Mouse (Mus musculus) lung, postnatal 0 days (tissue): ENCODE data around the gene Trip12. TPM values are rescaled to one million over a fixed set of nuclear protein-coding genes. Genes with fewer than 3 reads are reported as not detected.
A peak's percentile ranks its signal among the peaks of the same experiment; 100 is the strongest.

ENCODE experiments used
- ATAC-seq: fragments of 200-750 bp; cut with Nextera tagmentation; 2 replicates; pipeline ENCODE4 v1.8.0; 2017; ENCODE audit warnings: moderate library complexity
- DNase-seq: peaks from one replicate; pipeline ENCODE4 v3.0.0-alpha.2; 2016; ENCODE audit warnings: low spot score
- H3K27ac ChIP-seq: fragments of 300-500 bp; sonication (generic); 2 replicates; pipeline ENCODE4 v1.5.1; 2014; ENCODE audit warnings: antibody characterized with exemption, mild to moderate bottlenecking, low read length, mixed read lengths
- H3K27me3 ChIP-seq: fragments of 300-500 bp; sonication (generic); replicated peaks from 2 replicates; pipeline ENCODE4 v1.6.1; 2014; ENCODE audit warnings: low read length, mixed read lengths; ENCODE audit not compliant: insufficient read depth
- H3K36me3 ChIP-seq: fragments of 300-500 bp; sonication (generic); 2 replicates; pipeline ENCODE4 v1.6.1; 2014; ENCODE audit warnings: low read length, mixed read lengths; ENCODE audit not compliant: insufficient read depth
- H3K4me1 ChIP-seq: fragments of 300-500 bp; sonication (generic); 2 replicates; pipeline ENCODE4 v1.6.1; 2014; ENCODE audit warnings: antibody characterized with exemption, low read depth, low read length, mixed read lengths; ENCODE audit not compliant: insufficient read depth
- H3K4me2 ChIP-seq: fragments of 300-500 bp; sonication (generic); replicated peaks from 2 replicates; pipeline ENCODE4 v1.6.1; 2014; ENCODE audit warnings: low read depth, mild to moderate bottlenecking, low read length, moderate library complexity, mixed read lengths
- H3K4me3 ChIP-seq: fragments of 300-500 bp; sonication (generic); 2 replicates; pipeline ENCODE4 v1.5.1; 2014; ENCODE audit warnings: low read depth, low read length
- H3K9ac ChIP-seq: fragments of 300-500 bp; sonication (generic); replicated peaks from 2 replicates; pipeline ENCODE4 v1.6.1; 2014; ENCODE audit warnings: low read depth, mild to moderate bottlenecking
- H3K9me3 ChIP-seq: fragments of 300-500 bp; sonication (generic); 2 replicates; pipeline ENCODE4 v1.6.1; 2016; ENCODE audit warnings: low read length, mixed read lengths
- CTCF ChIP-seq: IDR thresholded peaks from 2 replicates; pipeline ENCODE4 v1.5.1; 2016; ENCODE audit warnings: antibody characterized with exemption, mild to moderate bottlenecking
- EP300 ChIP-seq: IDR thresholded peaks from 2 replicates; pipeline ENCODE4 v1.6.1; 2016; ENCODE audit warnings: antibody characterized with exemption, mild to moderate bottlenecking, control low read depth
- WGBS: fragments of 180-500 bp; shearing (Covaris S2); extraction: QIAGEN DNeasy Blood & Tissue Kit; methylation state at CpG from one replicate; pipeline ENCODE4 v1.1.7; 2014; 5-methylcytosine and 5-hydroxymethylcytosine counted together
- polyA plus RNA-seq: library from polyadenylated mRNA; unstranded; fragments of >200 nt; fragmentation: Nextera tagmentation; extraction: Ambion mirVana; gene quantifications from 2 replicates; pipeline ENCODE4 v1.2.1, GENCODE M21; 2015

Gene Trip12
- polyA plus RNA-seq, 1 experiment from 2014 or later, result 26.6 TPM

DNA sequence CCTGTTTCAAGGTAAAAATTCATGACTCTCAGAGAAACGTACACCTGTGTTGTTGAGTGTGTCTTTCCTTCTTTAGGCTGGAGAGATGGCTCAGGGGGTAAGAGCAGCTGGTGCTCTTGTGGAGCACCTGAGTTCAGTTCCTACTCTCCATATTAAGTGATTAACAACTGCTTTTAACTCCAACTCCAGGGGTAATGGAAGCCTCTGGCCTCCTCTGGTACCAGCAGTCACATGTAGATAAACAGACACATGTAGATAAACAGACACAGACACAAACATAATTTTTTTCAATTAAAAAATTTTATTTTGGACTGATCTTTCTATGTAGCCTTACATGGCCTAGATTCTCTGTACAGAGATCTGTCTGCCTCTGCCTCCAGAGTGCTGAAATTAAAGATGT is 13.4 kb upstream of the Trip12 start:
- no peak for TF ChIP-seq CTCF
- no peak for TF ChIP-seq EP300
- no peaks in the 10 kb centered on the region for H3K4me1 ChIP-seq
- no peaks in the 10 kb centered on the region for H3K27me3 ChIP-seq
- ATAC-seq (no peak), DNase-seq (no peak)
- H3K36me3 ChIP-seq, result no peaks in the 10 kb centered on the region
- H3K9ac ChIP-seq, result no peak overlapping the region
- no peak overlapping the region for H3K4me2 ChIP-seq
- no peak overlapping the region for H3K4me3 ChIP-seq
- 73% methylated on average over 1 of the region's 1 CpGs for WGBS
- no peaks in the 10 kb centered on the region for H3K9me3 ChIP-seq
- H3K27ac ChIP-seq, result no peak overlapping the region

DNA sequence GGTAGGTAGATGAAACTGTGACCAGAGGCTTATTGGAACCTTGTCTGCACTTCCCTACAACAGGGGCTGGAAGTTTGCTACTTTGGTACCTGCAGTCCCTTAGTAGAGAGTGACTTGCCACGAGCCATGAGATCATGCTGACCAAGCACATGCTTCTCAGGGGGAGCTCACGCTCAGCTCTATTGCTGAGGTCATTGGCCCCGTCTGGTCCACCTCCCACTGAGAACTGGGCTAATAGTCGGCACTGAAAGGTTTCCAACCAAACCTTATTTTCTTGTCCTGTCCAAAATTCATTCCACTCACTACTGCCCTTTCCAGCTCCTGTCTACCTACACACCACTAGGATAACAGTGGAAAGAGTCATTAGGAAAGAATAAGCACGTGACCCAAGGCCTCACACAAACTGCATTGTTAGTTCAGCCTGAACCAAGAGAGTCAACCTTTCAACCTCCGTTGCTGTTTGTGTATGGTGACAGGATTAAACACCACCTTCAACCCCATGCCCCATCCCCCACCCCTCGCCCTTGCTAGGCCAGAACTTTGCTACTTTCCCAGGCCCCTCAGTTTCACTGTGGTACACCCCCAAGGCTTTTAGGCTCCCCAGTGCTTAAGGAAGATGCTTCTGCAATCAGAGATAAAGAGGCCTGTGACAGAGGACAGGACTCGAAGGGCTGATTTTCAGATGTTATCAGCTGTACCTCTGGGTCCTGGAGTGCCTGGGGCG is 11.4 kb upstream of the Trip12 start:
- Histone ChIP-seq H3K27ac (no peak overlapping the region), H3K27me3 (no peaks in the 10 kb centered on the region), H3K9me3 (no peaks in the 10 kb centered on the region), H3K4me2 (no peak overlapping the region), H3K36me3 (no peaks in the 10 kb centered on the region), H3K9ac (no peak overlapping the region), H3K4me1 (no peaks in the 10 kb centered on the region), H3K4me3 (no peak overlapping the region)
- no peak for DNase-seq
- TF ChIP-seq CTCF (no peak), EP300 (no peak)
- peak; percentile 19; the same call in 1 of the 2 replicates for ATAC-seq
- WGBS, result 32% methylated on average over 9 of the region's 9 CpGs

DNA sequence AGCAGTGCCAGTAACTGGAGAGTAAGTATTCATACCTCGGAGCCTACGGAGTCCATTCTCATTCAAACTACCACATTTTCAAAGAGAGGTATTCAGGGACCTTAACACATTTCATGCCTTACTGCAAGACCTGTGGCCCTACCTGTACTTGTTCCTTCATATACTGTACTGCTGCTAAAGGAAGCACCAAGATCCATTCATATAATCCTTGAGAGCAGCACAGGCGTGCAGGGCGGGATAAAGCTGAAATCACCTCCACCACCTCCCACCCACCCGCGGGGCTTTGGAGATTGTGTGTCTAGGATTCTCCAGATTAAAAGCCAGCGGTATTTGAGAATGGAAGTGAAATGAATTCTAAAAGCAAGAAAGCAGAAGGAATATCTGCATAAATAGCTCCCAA is 10.2 kb upstream of the Trip12 start:
- TF ChIP-seq CTCF (no peak), EP300 (no peak)
- DNase-seq (no peak), ATAC-seq (no peak)
- no peaks in the 10 kb centered on the region for H3K4me1 ChIP-seq
- H3K9me3 ChIP-seq, result no peaks in the 10 kb centered on the region
- no peak overlapping the region for H3K4me3 ChIP-seq
- no peak overlapping the region for H3K9ac ChIP-seq
- H3K27ac ChIP-seq, result no peak overlapping the region
- no peak overlapping the region for H3K4me2 ChIP-seq
- H3K36me3 ChIP-seq, result no peaks in the 10 kb centered on the region
- H3K27me3 ChIP-seq, result no peaks in the 10 kb centered on the region
- 90% methylated on average over 7 of the region's 7 CpGs for WGBS

DNA sequence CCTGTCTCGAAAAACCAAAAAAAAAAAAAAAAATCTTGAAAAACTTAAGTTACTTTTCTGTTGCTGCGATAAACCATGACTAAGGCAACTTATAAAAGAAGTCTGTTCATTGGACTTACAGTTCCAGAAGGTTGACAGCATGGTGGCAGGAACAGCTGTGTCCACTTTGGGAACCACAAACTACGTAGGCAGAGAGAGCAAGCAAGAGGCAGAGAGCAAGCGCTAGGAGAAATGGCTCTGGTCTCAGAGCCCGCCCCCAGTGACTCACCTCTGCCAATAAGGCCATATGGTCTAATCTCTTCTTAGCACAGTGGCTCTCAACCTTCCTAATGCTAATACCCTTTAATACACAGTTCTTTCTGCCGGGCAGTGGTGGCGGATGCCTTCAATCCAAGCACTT is 9.5 kb upstream of the Trip12 start:
- Histone ChIP-seq H3K4me3 (no peak overlapping the region), H3K9ac (no peak overlapping the region), H3K36me3 (no peaks in the 10 kb centered on the region), H3K4me1 (no peaks in the 10 kb centered on the region), H3K27ac (no peak overlapping the region), H3K4me2 (no peak overlapping the region), H3K27me3 (no peaks in the 10 kb centered on the region), H3K9me3 (no peaks in the 10 kb centered on the region)
- TF ChIP-seq EP300, result no peak
- no peak for TF ChIP-seq CTCF
- no peak for DNase-seq
- 94% methylated on average over 7 of the region's 7 CpGs for WGBS
- ATAC-seq, result no peak

DNA sequence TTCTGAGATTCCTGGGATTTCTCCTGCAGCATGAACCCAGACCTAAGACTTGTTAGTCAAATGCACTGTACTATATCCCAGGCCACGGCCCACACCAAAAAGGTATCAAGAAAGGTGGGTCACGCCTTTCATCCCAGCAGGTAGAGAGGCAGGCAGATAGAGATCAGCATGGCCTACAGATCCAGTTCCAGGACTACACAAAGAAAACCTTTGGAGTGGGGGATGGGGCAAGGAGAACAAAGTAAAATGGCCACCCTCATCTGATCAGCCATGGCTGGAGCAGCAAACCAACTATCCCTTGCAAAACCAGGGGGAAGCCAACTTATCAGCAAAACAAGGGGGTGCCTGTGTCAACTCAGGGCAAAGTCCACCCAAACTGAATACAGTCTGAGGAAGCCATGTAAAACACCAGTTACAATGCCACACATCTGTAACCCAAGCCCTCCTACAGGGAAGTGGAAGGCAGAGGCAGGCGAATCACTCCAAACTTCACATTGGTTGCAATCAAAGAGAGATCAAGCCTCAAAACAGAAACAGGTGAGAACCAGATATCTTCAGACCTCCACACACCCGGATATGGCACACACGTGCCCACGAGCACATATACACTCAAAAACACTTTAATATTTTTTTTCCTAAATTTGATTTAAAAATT is 8.6 kb upstream of the Trip12 start:
- Histone ChIP-seq H3K4me3 (no peak overlapping the region), H3K4me1 (no peaks in the 10 kb centered on the region), H3K9ac (no peak overlapping the region), H3K27ac (no peak overlapping the region), H3K4me2 (no peak overlapping the region), H3K27me3 (no peaks in the 10 kb centered on the region), H3K9me3 (no peaks in the 10 kb centered on the region), H3K36me3 (no peaks in the 10 kb centered on the region)
- DNase-seq (no peak), ATAC-seq (no peak)
- 92% methylated on average over 6 of the region's 6 CpGs for WGBS
- no peak for TF ChIP-seq EP300
- TF ChIP-seq CTCF, result no peak

DNA sequence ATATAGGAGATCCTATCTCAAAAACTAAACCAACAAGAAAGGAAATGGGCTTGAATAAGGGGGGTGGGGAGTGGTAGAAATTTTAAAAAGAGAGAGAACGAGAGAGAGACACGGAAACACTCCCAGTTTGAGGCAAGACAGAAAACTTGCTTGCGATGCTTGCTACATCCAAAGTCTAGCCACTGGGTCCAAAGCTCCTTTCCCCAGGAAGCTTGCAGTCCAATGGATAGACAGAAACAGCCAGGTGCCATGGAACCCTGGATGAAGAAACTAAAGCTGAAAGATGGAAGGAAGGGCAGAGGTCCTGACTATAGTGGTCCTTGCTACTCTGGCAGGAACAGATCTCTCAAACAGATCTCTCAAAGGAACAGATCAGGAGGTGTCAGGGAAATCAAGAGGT is 8.0 kb upstream of the Trip12 start:
- ATAC-seq (no peak), DNase-seq (no peak)
- H3K4me2 ChIP-seq, result no peak overlapping the region
- TF ChIP-seq EP300, result no peak
- TF ChIP-seq CTCF, result no peak
- H3K9ac ChIP-seq, result no peak overlapping the region
- no peaks in the 10 kb centered on the region for H3K27me3 ChIP-seq
- no peaks in the 10 kb centered on the region for H3K4me1 ChIP-seq
- no peaks in the 10 kb centered on the region for H3K36me3 ChIP-seq
- no peaks in the 10 kb centered on the region for H3K9me3 ChIP-seq
- WGBS, result 94% methylated on average over 3 of the region's 3 CpGs
- H3K27ac ChIP-seq, result no peak overlapping the region
- H3K4me3 ChIP-seq, result no peak overlapping the region
